Mouse (Mus musculus): ENCODE results near the gene Bcl9.

DNA sequence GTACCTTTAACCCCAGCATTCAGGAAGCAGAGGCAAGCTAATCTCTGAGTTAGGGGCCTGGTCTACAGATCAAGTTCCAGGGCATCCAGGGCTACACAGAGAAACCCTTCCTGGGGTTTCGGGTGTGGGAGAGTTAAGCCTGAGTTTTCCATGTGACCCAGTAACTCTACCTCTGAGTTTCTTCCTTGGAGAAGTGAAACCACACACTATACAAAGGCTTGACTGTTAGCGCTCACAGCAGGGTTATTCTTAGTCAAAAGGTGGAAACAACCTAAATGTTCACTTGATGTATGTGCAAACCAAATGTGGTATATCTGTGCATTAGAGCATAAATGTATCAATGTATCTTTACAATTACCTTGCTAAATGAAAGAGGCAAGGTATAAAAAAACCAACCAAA lies 59.2 kb downstream of the Bcl9 start:
- TF ChIP-seq POLR2A (IDR thresholded peaks at IDR 0.05; ENCODE audit: control insufficient read depth, extremely low read depth, insufficient read depth, low read length, poor library complexity) (no peak), CTCF (IDR thresholded peaks at IDR 0.05; ENCODE audit: borderline replicate concordance, control insufficient read depth, extremely low read depth, insufficient read depth, low read length, poor library complexity) (no peak)

Measured in thymus, adult 2 months (tissue).